Mouse (Mus musculus): ENCODE data around the gene Zmynd15.

DNA sequence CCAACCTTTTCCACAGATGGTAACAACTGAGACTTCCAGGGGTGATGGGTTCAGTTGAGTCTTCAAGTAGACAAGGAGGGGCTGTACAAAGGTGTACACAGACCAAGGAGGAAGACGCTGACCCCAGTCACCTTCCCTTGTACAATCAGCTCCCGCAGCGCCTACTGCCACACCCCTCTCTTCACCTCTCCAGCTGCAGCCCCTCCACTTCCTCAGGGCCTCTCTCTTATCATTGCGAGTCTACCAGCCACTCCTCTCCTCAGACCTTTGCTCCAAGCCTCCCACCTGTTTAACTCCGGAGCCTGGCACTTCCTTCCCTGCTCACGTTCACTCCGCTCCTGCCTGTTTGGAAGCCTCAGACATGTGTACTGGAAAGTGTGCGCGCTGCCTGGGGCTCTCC is 45.7 kb downstream of the Zmynd15 start, which contains the start of gene Tm4sf5:
- TF ChIP-seq ZNF384 (IDR thresholded peaks at IDR 0.05; ENCODE audit: low read depth, low read length) (no peak), HCFC1 (IDR thresholded peaks at IDR 0.05; ENCODE audit: borderline replicate concordance, insufficient read depth, low read length) (no peak), CHD2 (IDR thresholded peaks at IDR 0.05; ENCODE audit: low read depth, low read length) (no peak), ZC3H11A (IDR thresholded peaks at IDR 0.05; ENCODE audit: borderline replicate concordance, low read depth, low read length) (no peak)

Measured in ES-E14 (cell line).